Mouse (Mus musculus) brown adipose tissue, adult 24 weeks (tissue): ENCODE measurements around the gene Dld. TPM values are rescaled to one million over a fixed set of nuclear protein-coding genes. Genes with fewer than 3 reads are reported as not detected.
A peak's percentile ranks its signal among the peaks of the same experiment; 100 is the strongest.

Source experiments
- H3K27ac ChIP-seq: fragments of 200-500 bp; replicated peaks from 2 replicates; pipeline ENCODE4 v1.5.1; 2012; ENCODE audit warnings: low read depth, mild to moderate bottlenecking, low read length
- H3K4me1 ChIP-seq: fragments of 200-500 bp; 2 replicates; pipeline ENCODE4 v1.6.1; 2012; ENCODE audit warnings: low read length, mixed read lengths; ENCODE audit not compliant: control insufficient read depth, insufficient read depth, insufficient read length
- H3K4me3 ChIP-seq: fragments of 200-500 bp; 2 replicates; pipeline ENCODE4 v1.5.1; 2012; ENCODE audit warnings: low read depth, mild to moderate bottlenecking, low read length, moderate library complexity; ENCODE audit not compliant: insufficient read depth
- polyA plus RNA-seq: library from polyadenylated mRNA; stranded (reverse); fragments of >200 nt; gene quantifications from 2 replicates; pipeline ENCODE4 v1.2.4, GENCODE M21; 2012; ENCODE audit not compliant: missing spikeins, insufficient read depth, insufficient read length

Gene Dld
- 928 and 1,239 TPM in 2 replicates for polyA plus RNA-seq

- Histone ChIP-seq H3K4me3 (peak within 1 kb of the TSS; percentile 94), H3K4me1 (peaks cover 2% of the 10 kb centered on the region; the same call in 1 of the 2 replicates), H3K27ac (peak within 1 kb of the TSS; percentile 90)
These were observed at the start of gene Dld for GRCm38 (mm10) chr12:31350944-31351928. Gene Dld, minus strand, starts transcription at chr12:31351453.

GRCm38 (mm10) chr12:31400821-31401220 is 49.6 kb upstream of the Dld start:
- Histone ChIP-seq H3K4me3 (no peak overlapping the region), H3K27ac (no peak overlapping the region)

GRCm38 (mm10) chr12:31397709-31398108 is 46.5 kb upstream of the Dld start:
- H3K27ac ChIP-seq: no peak overlapping the region
- no peak overlapping the region for H3K4me3 ChIP-seq
- H3K4me1 ChIP-seq: no peaks in the 10 kb centered on the region

More at GRCm38 (mm10) chr12:31400821-31401220, 49.6 kb upstream of the Dld start:
- H3K4me1 ChIP-seq: no peaks in the 10 kb centered on the region

GRCm38 (mm10) chr12:31395895-31396294 is 44.6 kb upstream of the Dld start:
- H3K4me3 ChIP-seq: no peak overlapping the region
- H3K4me1 ChIP-seq: no peaks in the 10 kb centered on the region
- no peak overlapping the region for H3K27ac ChIP-seq

GRCm38 (mm10) chr12:31391696-31392095 is 40.4 kb upstream of the Dld start:
- Histone ChIP-seq H3K27ac (no peak overlapping the region), H3K4me1 (no peaks in the 10 kb centered on the region), H3K4me3 (no peak overlapping the region)

GRCm38 (mm10) chr12:31390571-31390970 is 39.3 kb upstream of the Dld start, which contains the start of gene Slc26a3:
Gene Slc26a3, plus strand, starts transcription at chr12:31390871.
- no peak within 1 kb of the TSS for H3K4me3 ChIP-seq
- no peak within 1 kb of the TSS; the same call in 1 of the 2 replicates for H3K27ac ChIP-seq
- H3K4me1 ChIP-seq: no peaks in the 10 kb centered on the region

- H3K4me1 ChIP-seq: no peaks in the 10 kb centered on the region
- no peak overlapping the region for H3K4me3 ChIP-seq
- H3K27ac ChIP-seq: no peak overlapping the region
These were observed 36.0 kb upstream of the Dld start for GRCm38 (mm10) chr12:31387303-31387702.

GRCm38 (mm10) chr12:31382451-31382850 is 31.2 kb upstream of the Dld start:
- no peaks in the 10 kb centered on the region for H3K4me1 ChIP-seq
- H3K4me3 ChIP-seq: no peak overlapping the region
- no peak overlapping the region for H3K27ac ChIP-seq

GRCm38 (mm10) chr12:31380878-31381277 is 29.6 kb upstream of the Dld start:
- no peaks in the 10 kb centered on the region for H3K4me1 ChIP-seq

GRCm38 (mm10) chr12:31377241-31377640 is 26.0 kb upstream of the Dld start:
- H3K4me1 ChIP-seq: no peaks in the 10 kb centered on the region
- H3K4me3 ChIP-seq: no peak overlapping the region
- H3K27ac ChIP-seq: no peak overlapping the region

More at GRCm38 (mm10) chr12:31380878-31381277, 29.6 kb upstream of the Dld start:
- no peak overlapping the region for H3K27ac ChIP-seq
- H3K4me3 ChIP-seq: no peak overlapping the region

GRCm38 (mm10) chr12:31376326-31376950 is 25.2 kb upstream of the Dld start:
- no peak overlapping the region for H3K27ac ChIP-seq
- H3K4me3 ChIP-seq: no peak overlapping the region
- no peaks in the 10 kb centered on the region for H3K4me1 ChIP-seq

- Histone ChIP-seq H3K4me1 (no peaks in the 10 kb centered on the region), H3K27ac (no peak overlapping the region), H3K4me3 (no peak overlapping the region)
These were observed 24.0 kb upstream of the Dld start for GRCm38 (mm10) chr12:31375283-31375615.

GRCm38 (mm10) chr12:31374603-31375282 is 23.5 kb upstream of the Dld start:
- Histone ChIP-seq H3K4me3 (no peak overlapping the region), H3K27ac (no peak overlapping the region), H3K4me1 (no peaks in the 10 kb centered on the region)

- Histone ChIP-seq H3K4me1 (no peaks in the 10 kb centered on the region), H3K4me3 (no peak overlapping the region), H3K27ac (no peak overlapping the region)
These were observed 18.4 kb upstream of the Dld start for GRCm38 (mm10) chr12:31369656-31370055.

GRCm38 (mm10) chr12:31369118-31369517 is 17.9 kb upstream of the Dld start:
- Histone ChIP-seq H3K27ac (no peak overlapping the region), H3K4me3 (no peak overlapping the region), H3K4me1 (no peaks in the 10 kb centered on the region)
